Mouse (Mus musculus): Measurements from ENCODE around the gene Ptcd3. TPM values are rescaled to one million over a fixed set of nuclear protein-coding genes. Genes with fewer than 3 reads are reported as not detected.

Gene Ptcd3
- total and polyA plus RNA-seq, 3 experiments = 93.5 to 156 (median 94.3) TPM

DNA sequence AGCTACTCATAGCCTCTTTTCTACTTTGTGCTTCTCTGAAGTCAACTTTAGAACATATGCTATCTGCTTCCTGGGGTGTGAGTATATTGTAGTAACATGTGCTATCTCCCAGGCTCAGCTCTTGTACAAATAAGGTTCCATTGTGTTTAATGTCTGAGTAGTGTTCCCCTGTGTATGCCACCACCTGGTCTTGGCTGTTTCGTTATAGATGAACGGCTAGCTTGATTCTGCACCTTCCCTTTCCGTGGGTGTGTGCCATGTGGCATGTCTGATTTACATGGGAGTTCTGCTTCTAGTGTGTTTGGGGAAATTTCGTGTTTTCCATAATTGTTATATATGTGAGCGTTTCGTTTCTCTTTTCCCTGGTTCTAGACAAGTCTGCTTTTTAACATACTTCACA is 36.6 kb upstream of the Ptcd3 start:
- Histone ChIP-seq H3K9me3 (replicated peaks; ENCODE audit: insufficient read depth, low read length) (no peaks in the 10 kb centered on the region), H3K27ac (ENCODE audit: control insufficient read depth, low read depth, low read length) (no peak overlapping the region), H3K4me3 (ENCODE audit: control insufficient read depth in 1 of 2, insufficient read depth in 1 of 2, low read depth in 2 of 2, low read length in 2 of 2) (no peak overlapping the region), H3K79me2 (ENCODE audit: control insufficient read depth, insufficient read depth, low read length, poor library complexity) (no peaks in the 10 kb centered on the region), H3K27me3 (ENCODE audit: control insufficient read depth in 1 of 2, insufficient read depth in 2 of 2, low read length in 2 of 2) (no peaks in the 10 kb centered on the region), H3K36me3 (ENCODE audit: control insufficient read depth in 1 of 2, insufficient read depth in 2 of 2, low read length in 2 of 2) (peaks cover 0 to 7% of the 10 kb centered on the region in 2 experiments; a peak in 2 of 4 replicates), H3K4me1 (ENCODE audit: control insufficient read depth in 1 of 2, insufficient read depth in 2 of 2, low read length in 2 of 2) (no peaks in the 10 kb centered on the region), H3K9ac (ENCODE audit: control insufficient read depth, low read depth, low read length, poor library complexity, severe bottlenecking) (no peak overlapping the region)
- no peak for TF ChIP-seq MYC (IDR thresholded peaks at IDR 0.05; ENCODE audit: low read depth, low read length)
- no peak for TF ChIP-seq GABPA (IDR thresholded peaks at IDR 0.05; ENCODE audit: low read depth, low read length)
- no peak for TF ChIP-seq TCF12 (IDR thresholded peaks at IDR 0.05; ENCODE audit: low read depth, low read length)
- no peak for TF ChIP-seq ETS1 (IDR thresholded peaks at IDR 0.05; ENCODE audit: low read depth, low read length)
- no peak for TF ChIP-seq KAT2A (conservative IDR thresholded peaks at IDR 0.05; ENCODE audit: low read depth, low read length)
- no peak for TF ChIP-seq CHD2 (IDR thresholded peaks at IDR 0.05; ENCODE audit: low read length)
- no peak for TF ChIP-seq POLR2A (IDR thresholded peaks at IDR 0.05; ENCODE audit: control insufficient read depth in 1 of 2, insufficient read depth in 1 of 2, low read depth in 1 of 2, low read length in 2 of 2, poor library complexity in 1 of 2)
- TF ChIP-seq TBP (IDR thresholded peaks at IDR 0.05; ENCODE audit: low read depth, low read length) = no peak
- no peak for TF ChIP-seq EP300 (IDR thresholded peaks at IDR 0.05; ENCODE audit: low read depth in 1 of 2, low read length in 2 of 2)
- TF ChIP-seq SMC3 (IDR thresholded peaks at IDR 0.05; ENCODE audit: low read depth, low read length) = no peak
- no peak for TF ChIP-seq ZC3H11A (IDR thresholded peaks at IDR 0.05; ENCODE audit: low read depth, low read length)
- TF ChIP-seq USF1 (IDR thresholded peaks at IDR 0.05; ENCODE audit: low read depth, low read length) = no peak
- no peak for TF ChIP-seq MAFK (IDR thresholded peaks at IDR 0.05; ENCODE audit: borderline replicate concordance, low read depth, low read length)
- no peak for TF ChIP-seq POLR2AphosphoS2 (IDR thresholded peaks at IDR 0.05; ENCODE audit: low read length)
- DNase-seq (ENCODE audit: low read depth, low spot score) = no peak

GRCm38 (mm10) chr6:71940912-71941311 is 32.4 kb upstream of the Ptcd3 start:
- H3K79me2 ChIP-seq (ENCODE audit: control insufficient read depth, insufficient read depth, low read length, poor library complexity) = no peaks in the 10 kb centered on the region
- H3K36me3 ChIP-seq (ENCODE audit: control insufficient read depth in 1 of 2, insufficient read depth in 2 of 2, low read length in 2 of 2) = peaks cover 0 to 9% of the 10 kb centered on the region in 2 experiments; a peak in 2 of 4 replicates
- no peaks in the 10 kb centered on the region for H3K27me3 ChIP-seq (ENCODE audit: control insufficient read depth in 1 of 2, insufficient read depth in 2 of 2, low read length in 2 of 2)
- H3K4me3 ChIP-seq (ENCODE audit: control insufficient read depth in 1 of 2, insufficient read depth in 1 of 2, low read depth in 2 of 2, low read length in 2 of 2) = no peak overlapping the region
- H3K9me3 ChIP-seq (replicated peaks; ENCODE audit: insufficient read depth, low read length) = no peaks in the 10 kb centered on the region
- no peak for TF ChIP-seq BHLHE40 (IDR thresholded peaks at IDR 0.05; ENCODE audit: borderline replicate concordance, low read depth, low read length)
- TF ChIP-seq TBP (IDR thresholded peaks at IDR 0.05; ENCODE audit: low read depth, low read length) = no peak
- TF ChIP-seq POLR2A (IDR thresholded peaks at IDR 0.05; ENCODE audit: control insufficient read depth in 1 of 2, insufficient read depth in 1 of 2, low read depth in 1 of 2, low read length in 2 of 2, poor library complexity in 1 of 2) = no peak
- no peak for TF ChIP-seq CHD2 (IDR thresholded peaks at IDR 0.05; ENCODE audit: low read length)
- TF ChIP-seq MAZ (IDR thresholded peaks at IDR 0.05; ENCODE audit: low read depth, low read length) = no peak
- TF ChIP-seq EP300 (IDR thresholded peaks at IDR 0.05; ENCODE audit: low read depth in 1 of 2, low read length in 2 of 2) = no peak
- no peak for TF ChIP-seq MYB (IDR thresholded peaks at IDR 0.05; ENCODE audit: low read depth, low read length)
- no peak for TF ChIP-seq TCF12 (IDR thresholded peaks at IDR 0.05; ENCODE audit: low read depth, low read length)
- no peak for TF ChIP-seq GABPA (IDR thresholded peaks at IDR 0.05; ENCODE audit: low read depth, low read length)
- TF ChIP-seq GATA1 (IDR thresholded peaks at IDR 0.05; ENCODE audit: low read depth, low read length) = no peak
- no peak for TF ChIP-seq JUND (IDR thresholded peaks at IDR 0.05; ENCODE audit: low read depth, low read length)
- no peak for TF ChIP-seq MAFK (IDR thresholded peaks at IDR 0.05; ENCODE audit: borderline replicate concordance, low read depth, low read length)
- TF ChIP-seq MEF2A (IDR thresholded peaks at IDR 0.05; ENCODE audit: extremely low read depth, insufficient replicate concordance, low read depth, low read length, poor library complexity, severe bottlenecking) = no peak
- no peak for DNase-seq (ENCODE audit: low read depth, low spot score)
- no peak overlapping the region for H3K9ac ChIP-seq (ENCODE audit: control insufficient read depth, low read depth, low read length, poor library complexity, severe bottlenecking)
- no peak overlapping the region for H3K27ac ChIP-seq (ENCODE audit: control insufficient read depth, low read depth, low read length)
- no peaks in the 10 kb centered on the region for H3K4me1 ChIP-seq (ENCODE audit: control insufficient read depth in 1 of 2, insufficient read depth in 2 of 2, low read length in 2 of 2)
